Mouse (Mus musculus) CD8-positive naive resting alpha-beta T cell, adult 2 months (primary cell): ENCODE measurements around the gene Mef2c.
A peak's percentile ranks its signal among the peaks of the same experiment; 100 is the strongest.

Source experiments
- DNase-seq, 2 experiments: peaks; one replicate each; pipeline ENCODE4 v3.0.0; 2022; ENCODE audit warnings: low read depth in 2 of 2, low spot score in 2 of 2

The Mef2c gene

DNA sequence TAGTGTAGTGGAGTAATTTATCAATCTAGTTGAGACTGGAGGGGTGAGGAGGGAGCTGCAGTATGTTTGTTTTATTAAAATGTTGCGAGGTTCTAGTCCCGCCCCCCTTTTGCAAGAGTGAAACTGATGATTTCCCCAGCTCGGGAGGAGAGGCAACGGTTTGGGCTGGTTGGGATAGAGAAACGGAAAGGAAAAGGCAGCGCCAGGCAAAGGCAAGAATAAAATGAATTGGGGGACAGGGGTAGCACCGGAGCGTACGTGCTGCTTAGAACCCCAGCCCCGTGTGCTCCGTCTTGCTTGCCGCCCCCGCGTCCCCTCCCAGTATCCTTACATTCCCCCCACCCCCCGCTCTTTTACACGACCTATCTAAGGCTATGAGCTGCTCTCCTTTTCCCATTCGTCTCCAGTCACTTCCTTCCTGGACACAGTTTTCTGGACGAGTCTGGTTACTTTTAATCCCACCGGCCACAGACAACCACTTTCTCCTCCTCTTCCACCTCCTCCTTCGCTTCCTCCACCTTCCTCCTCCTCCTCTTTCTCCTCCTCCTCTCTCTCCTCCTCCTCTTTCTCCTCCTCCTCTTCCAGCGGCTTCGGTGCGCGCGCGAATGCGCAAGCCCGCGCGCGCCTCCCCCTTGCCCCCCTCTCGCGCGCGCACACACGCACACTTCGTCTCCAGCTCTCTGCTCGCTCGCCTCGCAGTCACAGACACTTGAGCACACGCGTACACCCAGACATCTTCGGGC, 20.5 kb downstream of the Mef2c start:
- no peak for DNase-seq

DNA sequence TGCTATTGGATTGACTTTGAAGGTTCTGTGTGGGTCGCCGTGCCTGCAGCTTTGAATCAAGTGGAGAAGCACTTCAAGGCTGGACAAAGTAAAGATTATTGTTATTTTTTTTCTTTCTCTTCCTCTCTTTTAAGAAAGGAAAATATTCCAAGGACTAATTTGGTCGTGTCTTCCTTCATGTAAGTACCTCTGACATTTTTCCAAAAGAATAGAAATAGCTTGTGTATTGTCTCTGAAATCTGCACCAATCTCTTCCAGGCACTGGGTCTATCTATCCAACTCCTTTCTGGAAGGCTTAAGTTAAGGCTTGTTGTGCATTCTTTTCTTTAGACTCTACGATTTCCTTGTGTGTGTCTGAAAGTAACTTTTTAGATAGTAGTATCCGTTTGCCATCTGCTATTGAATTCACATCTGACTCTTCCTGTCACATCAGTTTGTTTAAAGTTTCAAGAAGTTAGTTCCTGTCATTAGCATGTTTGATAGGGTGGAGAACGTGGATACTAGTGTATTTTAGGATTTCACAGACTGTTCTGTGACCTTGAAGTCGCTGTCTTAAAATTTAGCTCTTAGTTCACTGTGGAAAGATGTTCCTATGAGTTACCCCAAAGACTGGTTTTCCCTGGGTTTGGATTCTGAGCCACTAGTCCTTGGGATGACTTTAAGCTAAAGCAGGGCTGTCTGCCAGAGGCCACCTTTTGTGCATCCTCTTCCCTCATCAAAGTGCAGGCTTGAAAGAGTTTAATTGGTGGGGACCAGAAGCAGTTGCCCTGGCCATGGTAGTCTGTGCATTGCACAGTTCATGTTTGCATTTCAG, 21.3 kb downstream of the Mef2c start:
- DNase-seq: no peak

DNA sequence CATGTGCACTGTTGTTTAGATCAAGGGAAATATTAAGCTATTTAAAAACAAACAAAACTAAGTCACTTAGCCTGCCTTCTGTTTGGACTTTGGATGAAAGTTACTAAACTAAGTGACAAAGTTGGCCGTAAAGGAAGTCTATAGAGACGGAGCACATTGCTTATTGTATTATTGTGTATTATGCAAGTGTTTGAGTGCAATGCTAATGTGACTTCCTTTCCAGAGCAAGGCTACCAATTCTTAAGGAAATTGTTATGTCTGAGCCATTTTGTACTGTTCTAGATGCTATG, 21.8 kb downstream of the Mef2c start:
- no peak for DNase-seq

DNA sequence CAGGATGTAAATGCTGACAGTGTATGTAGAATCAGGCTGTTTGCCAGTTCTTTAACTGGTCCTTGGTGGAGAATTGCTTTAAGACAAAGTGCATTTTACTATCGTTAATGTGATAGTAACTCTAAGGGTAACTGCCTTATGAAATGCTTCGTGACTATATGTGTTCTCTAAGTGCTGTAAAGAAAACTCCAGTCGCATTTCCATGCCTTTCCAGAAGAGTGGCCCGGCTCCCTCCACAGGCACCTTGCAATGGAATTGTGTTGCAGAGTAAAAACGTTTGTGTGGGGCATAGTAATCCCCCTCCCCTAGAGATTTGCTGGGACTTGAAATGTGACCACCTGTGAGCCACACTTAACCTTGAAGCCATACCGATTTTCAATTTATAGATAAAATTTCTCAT, 22.2 kb downstream of the Mef2c start:
- DNase-seq: no peak

DNA sequence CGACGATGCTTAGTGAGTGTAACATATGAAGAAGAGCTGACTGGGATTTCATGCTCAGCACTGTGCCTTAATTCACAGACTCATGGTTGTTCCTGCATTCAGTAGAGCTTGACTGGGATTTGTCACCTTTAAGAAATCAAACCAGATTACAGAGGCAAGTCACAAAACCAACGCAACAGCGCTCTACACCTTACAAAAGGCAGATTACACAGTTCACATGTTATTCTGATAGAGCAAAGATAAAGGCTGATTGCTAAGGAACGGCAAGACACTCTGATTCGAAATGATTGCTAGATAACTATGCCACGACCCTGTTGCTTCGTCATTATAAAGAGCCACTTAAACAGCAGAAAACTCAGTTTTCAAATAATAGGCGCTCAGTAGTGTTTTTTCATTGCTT, 24.1 kb downstream of the Mef2c start:
- DNase-seq: no peak

DNA sequence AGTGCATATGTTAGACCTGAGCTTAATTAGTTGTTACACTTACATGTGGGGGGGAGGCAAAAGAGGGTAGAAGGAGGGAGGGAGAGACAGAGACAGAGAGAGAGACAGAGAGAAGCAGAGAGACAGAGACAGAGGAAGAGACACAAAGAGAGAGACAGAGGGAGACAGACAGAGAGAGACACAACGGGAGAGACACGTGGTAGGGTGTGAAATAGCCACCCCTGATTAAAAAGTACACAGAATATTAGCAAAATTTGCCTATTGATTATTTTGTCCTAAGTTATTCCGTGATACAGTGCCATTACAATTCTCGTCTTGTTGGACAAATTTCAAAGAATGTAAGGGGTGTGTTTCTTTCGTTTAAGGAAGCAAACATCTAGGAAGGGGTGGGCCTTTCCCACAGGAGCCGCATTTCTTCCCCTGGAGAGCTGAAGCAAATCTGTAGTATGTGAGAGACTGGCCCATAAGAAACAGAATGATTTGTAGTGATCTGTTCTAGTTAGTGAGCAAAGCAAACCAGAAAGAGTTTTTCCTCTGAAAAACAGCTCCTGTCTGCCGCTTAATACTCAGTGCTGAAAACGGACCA, 26.0 kb downstream of the Mef2c start:
- no peak for DNase-seq

DNA sequence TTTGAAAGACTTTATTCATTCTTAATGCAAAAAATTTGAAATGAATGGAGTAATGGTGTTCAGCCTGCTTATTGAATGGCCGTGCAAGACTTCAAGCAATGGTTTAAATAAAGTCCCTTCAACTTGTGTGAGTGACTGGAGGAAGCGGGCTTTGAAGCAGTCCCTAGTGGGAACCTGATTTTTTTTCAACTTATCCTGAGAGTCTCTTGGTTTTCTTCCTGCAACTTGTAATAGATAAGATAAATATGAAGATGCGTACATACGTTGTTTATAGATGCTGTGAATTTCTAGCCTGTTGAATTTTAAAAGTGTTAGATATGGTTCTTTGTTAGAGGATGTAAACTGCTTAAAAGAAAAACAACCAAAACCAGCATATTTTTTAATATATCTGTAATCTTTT, 27.1 kb downstream of the Mef2c start:
- DNase-seq: no peak

DNA sequence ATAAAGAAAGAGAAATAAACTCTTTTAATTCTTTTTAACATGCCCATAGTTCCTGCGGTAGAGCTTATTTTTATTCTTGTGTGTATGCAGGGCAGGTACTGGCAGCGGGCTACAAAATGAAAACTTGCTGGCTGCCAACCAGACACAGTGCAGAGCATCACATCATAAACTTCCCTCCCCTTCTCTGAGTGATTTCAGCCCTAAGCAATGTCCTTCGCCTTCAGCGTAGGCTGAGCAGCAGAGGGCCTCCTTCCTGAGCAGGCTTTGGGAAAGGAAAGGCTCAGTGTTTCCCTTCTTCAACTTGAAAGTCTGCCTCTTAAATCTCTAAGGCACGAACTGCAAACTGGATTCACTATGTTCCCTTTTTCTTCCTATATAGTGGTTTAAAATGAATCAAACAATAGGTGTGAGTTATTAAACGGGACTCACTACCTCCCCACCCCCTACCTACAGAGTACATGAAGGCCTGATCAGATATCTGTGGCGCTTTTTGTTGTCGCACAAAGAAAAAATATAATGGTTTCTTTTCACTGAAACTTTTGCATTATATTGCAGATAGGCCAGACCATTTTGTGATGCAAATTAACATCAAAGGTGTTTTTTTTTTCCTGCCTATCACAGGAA, 28.2 kb downstream of the Mef2c start:
- no peak for DNase-seq

DNA sequence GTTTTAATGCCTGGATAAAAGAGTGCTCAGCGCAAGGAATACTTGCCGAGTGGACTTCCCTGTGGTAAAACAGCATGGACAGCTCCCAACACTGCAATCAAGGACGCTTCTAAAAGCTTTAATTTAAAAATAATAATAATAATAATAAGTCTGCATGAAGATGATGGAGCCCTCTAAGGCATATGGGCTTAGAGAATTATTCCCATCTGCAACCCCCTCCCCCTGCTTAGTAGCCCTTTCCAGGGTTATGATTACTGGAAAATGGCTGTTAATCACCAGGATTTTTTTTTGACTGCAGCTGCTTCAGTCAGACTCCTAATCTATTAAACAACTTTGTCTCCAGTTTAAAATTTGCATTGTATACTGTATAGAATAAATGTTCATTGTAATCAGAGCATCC, 32.5 kb downstream of the Mef2c start:
- DNase-seq: no peak

DNA sequence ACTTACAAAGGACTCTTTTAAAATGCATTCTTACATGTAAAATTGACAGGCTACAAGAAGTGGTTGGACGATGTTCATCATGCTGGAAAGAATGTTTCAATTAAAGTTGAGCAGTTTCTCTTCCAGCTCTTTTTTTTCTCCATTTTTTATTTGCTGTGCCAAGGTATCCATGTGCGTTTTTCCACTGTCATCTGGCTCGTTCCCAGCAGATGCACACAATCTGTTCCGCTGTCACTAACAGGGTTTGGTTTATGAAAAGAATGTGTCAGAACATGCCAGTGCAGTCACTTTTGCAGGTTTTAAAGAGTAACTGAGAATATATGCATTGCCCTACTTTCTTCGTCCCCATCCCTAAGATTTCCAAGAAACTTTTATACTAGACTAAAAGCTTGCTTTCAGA, 33.3 kb downstream of the Mef2c start:
- DNase-seq: no peak

DNA sequence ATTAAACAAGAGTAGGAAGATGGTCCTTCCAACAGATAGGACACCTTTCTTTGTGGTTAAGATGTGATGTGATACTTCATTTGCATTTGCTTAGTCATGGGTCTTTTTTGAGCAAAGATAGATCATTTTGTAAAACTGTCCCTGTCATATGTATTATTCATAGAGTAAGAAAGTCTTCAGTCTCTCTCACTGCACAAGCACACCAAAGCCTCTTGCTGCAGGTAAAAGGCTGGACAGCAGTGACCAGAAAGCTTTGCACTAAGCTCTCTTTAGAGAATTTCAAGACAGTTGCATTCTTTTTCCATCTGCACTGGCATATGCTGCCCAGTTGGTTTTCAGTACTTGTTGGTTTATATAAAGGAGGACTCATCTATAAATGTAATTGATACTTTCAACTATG, 36.1 kb downstream of the Mef2c start:
- no peak for DNase-seq

DNA sequence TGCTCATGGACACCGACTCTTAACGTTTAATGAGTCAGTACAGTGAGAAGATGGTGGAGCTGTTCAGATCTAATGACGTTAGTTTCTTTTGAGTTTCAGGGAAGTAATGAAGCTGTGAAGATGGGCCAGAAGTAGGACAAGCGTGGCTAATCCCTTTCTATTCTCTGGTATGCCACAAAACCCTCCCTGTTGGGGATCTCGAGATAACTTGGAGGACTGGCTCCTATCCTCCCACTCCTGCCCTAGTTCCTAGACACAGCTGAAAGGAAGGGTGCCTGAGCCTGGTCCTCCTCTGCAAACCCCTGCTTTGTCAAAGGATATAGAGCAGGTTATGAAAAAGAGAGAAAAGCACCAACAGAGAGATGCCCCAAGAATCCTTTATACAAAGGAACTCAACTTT, 38.8 kb downstream of the Mef2c start:
- DNase-seq: no peak

DNA sequence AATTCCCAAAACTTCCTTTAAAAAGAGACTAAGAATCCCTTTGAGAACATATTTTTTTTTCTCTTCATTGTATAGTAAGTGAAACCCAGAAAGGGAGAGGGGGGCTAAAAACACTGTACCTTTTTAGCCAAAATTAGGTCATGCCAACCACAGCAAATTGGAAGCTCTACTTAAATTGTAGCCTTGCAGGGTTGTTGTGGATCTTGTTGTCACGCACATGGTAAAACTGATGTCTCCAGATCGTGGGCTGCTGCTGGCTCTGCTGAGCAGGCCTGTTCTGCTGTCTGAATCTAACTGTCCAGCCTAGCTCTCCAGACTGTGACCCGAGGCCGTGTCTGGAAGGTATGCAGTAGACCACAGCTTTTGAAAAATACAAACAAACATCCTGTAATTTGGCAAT, 40.9 kb downstream of the Mef2c start:
- DNase-seq: no peak

DNA sequence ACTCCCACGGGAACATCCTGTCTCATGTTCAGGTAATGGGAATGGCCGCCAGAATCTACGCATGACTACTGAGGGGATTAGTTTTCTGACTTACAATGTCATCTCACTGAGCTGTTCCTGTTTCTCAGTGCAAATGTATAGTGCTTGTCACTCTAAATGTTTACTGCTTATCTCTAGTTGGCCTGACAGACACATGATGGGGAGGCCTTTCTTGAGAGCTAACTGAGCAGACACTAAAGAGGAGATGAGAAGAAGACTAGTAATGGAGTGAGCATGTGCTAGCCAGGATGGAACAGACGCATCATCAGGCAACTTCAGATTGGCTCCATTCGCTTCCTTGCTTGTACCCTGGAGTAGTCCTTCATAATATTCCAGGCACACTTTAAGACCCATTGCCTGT, 43.0 kb downstream of the Mef2c start:
- DNase-seq: no peak

DNA sequence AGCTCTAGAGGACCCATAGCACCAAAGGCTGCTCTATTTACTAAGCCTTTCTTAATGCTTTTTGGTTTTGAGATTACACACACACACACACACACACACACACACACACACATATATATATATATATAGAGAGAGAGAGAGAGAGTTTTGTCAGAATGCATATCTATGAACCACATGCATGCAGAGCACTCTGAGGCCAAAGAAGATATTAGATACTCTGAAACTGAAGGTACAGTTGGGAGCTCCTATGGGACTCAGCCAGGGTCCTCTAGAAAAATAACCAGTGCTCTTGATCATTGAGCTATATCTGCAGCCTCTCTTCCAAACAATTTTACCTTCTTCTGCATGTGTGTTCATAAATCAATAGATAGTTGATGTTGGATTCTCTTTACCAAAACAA, 47.4 kb downstream of the Mef2c start:
- no peak for DNase-seq

DNA sequence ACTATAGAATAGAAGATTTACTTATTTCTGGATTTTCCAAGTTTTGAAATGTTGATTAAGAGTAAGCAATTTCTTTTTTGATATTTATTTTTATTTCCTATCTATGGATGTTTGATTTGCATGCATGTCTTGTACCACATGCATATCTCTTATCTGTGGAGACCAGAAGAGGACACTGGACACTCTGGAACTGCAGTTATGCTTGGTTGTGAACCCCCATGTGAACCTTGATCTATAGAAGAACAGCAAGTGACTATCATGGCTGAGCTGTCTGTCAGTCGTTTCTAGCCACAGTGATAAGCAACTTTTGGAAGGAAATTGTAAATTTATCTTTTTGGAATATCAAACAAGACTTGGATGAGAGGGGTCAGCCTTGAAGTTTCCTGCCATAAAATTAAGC, 48.2 kb downstream of the Mef2c start:
- no peak for DNase-seq

DNA sequence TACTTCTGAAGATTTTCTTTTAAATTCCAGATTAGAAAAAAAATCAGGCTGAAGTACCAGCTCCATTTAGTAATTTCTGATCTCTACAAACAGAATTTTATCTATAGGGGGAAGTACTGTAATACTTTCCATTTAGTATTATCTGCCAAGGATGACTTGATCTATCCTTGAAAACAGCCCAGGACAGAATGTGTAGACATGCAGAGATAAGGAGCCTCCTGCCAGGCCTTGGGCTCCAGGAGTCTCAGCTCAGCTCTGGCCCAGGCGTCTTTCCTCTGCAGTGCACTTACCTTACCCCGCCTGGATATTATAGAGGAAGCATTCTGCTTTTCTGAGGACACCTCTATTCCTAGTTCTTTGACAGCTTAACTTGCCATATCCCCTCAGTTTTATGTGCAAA, 59.4 kb downstream of the Mef2c start:
- no peak for DNase-seq

DNA sequence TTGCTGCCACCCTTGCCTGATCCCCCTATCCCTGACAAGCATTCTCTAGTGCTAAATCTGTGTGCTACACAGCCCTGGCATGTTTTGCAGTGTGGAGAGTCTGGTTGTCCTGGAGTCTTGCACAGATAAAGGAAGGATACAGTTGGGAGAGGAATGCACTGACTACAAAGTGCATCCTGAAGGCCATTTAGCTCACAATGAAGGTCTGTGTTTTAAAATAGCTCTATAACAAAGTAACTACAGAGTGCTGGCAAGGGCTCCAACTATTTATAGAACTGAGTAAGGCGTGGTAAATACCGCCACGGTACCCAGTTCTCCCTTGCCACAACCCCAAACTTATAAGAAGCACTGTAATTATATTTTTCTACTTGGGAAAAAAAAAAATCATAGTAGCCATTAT, 61.9 kb downstream of the Mef2c start:
- no peak for DNase-seq

DNA sequence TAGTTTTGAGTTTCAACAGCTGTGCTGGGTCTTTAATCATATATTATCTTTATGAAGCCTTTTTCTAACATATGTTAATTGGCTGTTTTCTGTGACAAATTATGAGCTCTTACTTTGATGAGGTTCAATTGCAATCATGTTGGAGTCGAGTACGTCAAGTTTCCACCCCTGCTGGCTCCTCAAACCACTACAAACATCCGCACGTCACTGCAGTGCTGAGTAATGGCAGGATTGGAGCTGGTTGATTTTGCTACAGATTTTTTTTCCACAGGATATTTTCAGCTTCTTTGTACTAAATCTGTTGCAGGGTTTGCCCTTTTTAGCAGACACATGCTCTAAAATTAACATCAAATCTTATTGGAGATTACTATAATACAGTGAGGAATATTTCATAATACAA, 62.3 kb downstream of the Mef2c start:
- peak; percentile 7 to 31 for DNase-seq

DNA sequence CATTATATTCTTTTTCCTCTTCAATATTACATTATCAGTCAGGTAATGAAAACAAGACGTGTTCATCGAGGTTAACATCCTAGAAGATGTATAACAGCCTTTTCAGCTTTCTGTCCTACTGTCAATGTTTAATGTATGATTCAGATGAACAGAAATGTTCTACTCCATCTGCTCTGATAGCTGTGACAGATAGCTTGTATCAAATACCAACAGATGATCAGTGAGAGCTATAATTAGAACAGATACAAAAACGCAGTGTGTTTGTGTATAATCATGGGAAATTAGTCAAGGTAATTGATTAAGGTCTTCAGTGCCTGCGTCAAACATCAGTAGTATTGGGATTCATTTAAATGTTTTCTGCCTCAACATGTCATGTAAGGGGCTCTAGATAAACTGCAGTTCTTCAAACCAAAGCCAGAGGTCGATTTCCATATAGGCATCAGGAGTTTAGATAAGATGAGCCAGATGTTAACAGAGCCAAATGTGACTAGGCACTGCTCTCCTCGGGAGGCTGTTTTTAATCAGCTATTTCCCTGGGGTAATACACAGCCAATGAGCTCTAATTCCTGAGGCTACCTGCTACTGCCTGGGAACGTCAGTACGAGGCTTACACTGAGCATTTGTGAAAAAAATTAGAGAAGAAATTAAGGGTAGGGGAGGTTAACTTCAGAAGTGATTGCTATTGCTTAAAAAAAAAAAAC, 63.1 kb downstream of the Mef2c start:
- DNase-seq: no peak

DNA sequence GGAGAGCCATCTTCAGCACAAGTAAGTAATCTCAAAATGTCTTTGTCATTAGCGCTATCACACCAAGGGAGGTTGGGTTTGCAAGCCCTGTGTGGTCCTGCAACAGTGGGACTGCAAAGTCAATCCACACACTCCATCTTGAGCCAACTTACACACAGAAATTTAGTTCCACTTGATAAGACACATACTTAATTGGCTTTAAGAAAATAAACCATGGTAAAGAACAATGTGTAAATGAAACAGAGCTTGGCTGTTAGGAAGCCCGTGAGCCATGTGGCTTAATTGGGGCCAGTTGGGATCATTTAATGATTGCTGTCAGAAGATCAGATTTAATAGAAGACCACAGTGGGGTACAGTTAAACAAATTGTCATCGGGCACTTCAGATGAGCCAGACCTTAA, 63.8 kb downstream of the Mef2c start:
- DNase-seq: no peak
